Mouse (Mus musculus): ENCODE measurements around the gene Erbb4. TPM values are rescaled to one million over a fixed set of nuclear protein-coding genes. Genes with fewer than 3 reads are reported as not detected.

Gene Erbb4
- polyA plus RNA-seq, 1 experiment from 2014 or later, result not detected

GRCm38 (mm10) chr1:68964127-68964526, 143.7 kb downstream of the Erbb4 start:
- Histone ChIP-seq H3K27ac (no peak overlapping the region), H3K36me3 (ENCODE audit: inconsistent target) (no peaks in the 10 kb centered on the region), H3K79me2 (ENCODE audit: inconsistent target) (no peaks in the 10 kb centered on the region), H3K4me3 (ENCODE audit: inconsistent target) (no peak overlapping the region)

- WGBS (ENCODE audit: missing documents), result 75% methylated on average over 2 of the region's 2 CpGs
- no peak overlapping the region for H3K4me3 ChIP-seq (ENCODE audit: inconsistent target)
Measured at GRCm38 (mm10) chr1:68961365-68962116, 146.3 kb downstream of the Erbb4 start.

GRCm38 (mm10) chr1:68956766-68957533, 150.9 kb downstream of the Erbb4 start:
- Histone ChIP-seq H3K4me3 (ENCODE audit: inconsistent target) (no peak overlapping the region), H3K79me2 (ENCODE audit: inconsistent target) (no peaks in the 10 kb centered on the region), H3K27ac (no peak overlapping the region), H3K36me3 (ENCODE audit: inconsistent target) (no peaks in the 10 kb centered on the region)
- 67% methylated on average over 4 of the region's 4 CpGs for WGBS (ENCODE audit: missing documents)

More at GRCm38 (mm10) chr1:68961365-68962116, 146.3 kb downstream of the Erbb4 start:
- no peaks in the 10 kb centered on the region for H3K79me2 ChIP-seq (ENCODE audit: inconsistent target)
- no peaks in the 10 kb centered on the region for H3K36me3 ChIP-seq (ENCODE audit: inconsistent target)
- H3K27ac ChIP-seq, result no peak overlapping the region

- Histone ChIP-seq H3K79me2 (ENCODE audit: inconsistent target) (no peaks in the 10 kb centered on the region), H3K36me3 (ENCODE audit: inconsistent target) (no peaks in the 10 kb centered on the region), H3K4me3 (ENCODE audit: inconsistent target) (no peak overlapping the region), H3K27ac (no peak overlapping the region)
- WGBS (ENCODE audit: missing documents), result 75% methylated on average over 2 of the region's 2 CpGs
Measured at GRCm38 (mm10) chr1:68955482-68955881, 152.4 kb downstream of the Erbb4 start.

- WGBS (ENCODE audit: missing documents), result 100% methylated on average over 2 of the region's 2 CpGs
- Histone ChIP-seq H3K27ac (no peak overlapping the region), H3K4me3 (ENCODE audit: inconsistent target) (no peak overlapping the region), H3K79me2 (ENCODE audit: inconsistent target) (no peaks in the 10 kb centered on the region), H3K36me3 (ENCODE audit: inconsistent target) (no peaks in the 10 kb centered on the region)
Measured at GRCm38 (mm10) chr1:68943141-68943540, 164.7 kb downstream of the Erbb4 start.

GRCm38 (mm10) chr1:68934804-68935203, 173.1 kb downstream of the Erbb4 start:
- H3K4me3 ChIP-seq (ENCODE audit: inconsistent target), result no peak overlapping the region
- no peaks in the 10 kb centered on the region for H3K36me3 ChIP-seq (ENCODE audit: inconsistent target)
- H3K27ac ChIP-seq, result no peak overlapping the region
- H3K79me2 ChIP-seq (ENCODE audit: inconsistent target), result no peaks in the 10 kb centered on the region

- H3K4me3 ChIP-seq (ENCODE audit: inconsistent target), result no peak overlapping the region
- 72% methylated on average over 3 of the region's 3 CpGs for WGBS (ENCODE audit: missing documents)
- H3K36me3 ChIP-seq (ENCODE audit: inconsistent target), result no peaks in the 10 kb centered on the region
- no peaks in the 10 kb centered on the region for H3K79me2 ChIP-seq (ENCODE audit: inconsistent target)
- no peak overlapping the region for H3K27ac ChIP-seq
Measured at GRCm38 (mm10) chr1:68933330-68934065, 174.4 kb downstream of the Erbb4 start.

- no peak overlapping the region for H3K27ac ChIP-seq
- H3K36me3 ChIP-seq (ENCODE audit: inconsistent target), result no peaks in the 10 kb centered on the region
- WGBS (ENCODE audit: missing documents), result 88% methylated on average over 3 of the region's 3 CpGs
- H3K79me2 ChIP-seq (ENCODE audit: inconsistent target), result no peaks in the 10 kb centered on the region
- H3K4me3 ChIP-seq (ENCODE audit: inconsistent target), result no peak overlapping the region
Measured at GRCm38 (mm10) chr1:68917828-68918227, 190.0 kb downstream of the Erbb4 start.

GRCm38 (mm10) chr1:68892041-68892440, 215.8 kb downstream of the Erbb4 start:
- no peaks in the 10 kb centered on the region for H3K36me3 ChIP-seq (ENCODE audit: inconsistent target)

GRCm38 (mm10) chr1:68886823-68887222, 221.0 kb downstream of the Erbb4 start:
- Histone ChIP-seq H3K79me2 (ENCODE audit: inconsistent target) (no peaks in the 10 kb centered on the region), H3K4me3 (ENCODE audit: inconsistent target) (no peak overlapping the region), H3K36me3 (ENCODE audit: inconsistent target) (no peaks in the 10 kb centered on the region), H3K27ac (no peak overlapping the region)
- WGBS (ENCODE audit: missing documents), result 73% methylated on average over 3 of the region's 3 CpGs

More at GRCm38 (mm10) chr1:68892041-68892440, 215.8 kb downstream of the Erbb4 start:
- WGBS (ENCODE audit: missing documents), result 75% methylated on average over 2 of the region's 2 CpGs
- Histone ChIP-seq H3K79me2 (ENCODE audit: inconsistent target) (no peaks in the 10 kb centered on the region), H3K27ac (no peak overlapping the region), H3K4me3 (ENCODE audit: inconsistent target) (no peak overlapping the region)

GRCm38 (mm10) chr1:68874954-68875353, 232.9 kb downstream of the Erbb4 start:
- Histone ChIP-seq H3K36me3 (ENCODE audit: inconsistent target) (no peaks in the 10 kb centered on the region), H3K4me3 (ENCODE audit: inconsistent target) (no peak overlapping the region), H3K27ac (no peak overlapping the region), H3K79me2 (ENCODE audit: inconsistent target) (no peaks in the 10 kb centered on the region)
- WGBS (ENCODE audit: missing documents), result 91% methylated on average over 8 of the region's 8 CpGs

GRCm38 (mm10) chr1:68873635-68874020, 234.2 kb downstream of the Erbb4 start:
- Histone ChIP-seq H3K79me2 (ENCODE audit: inconsistent target) (no peaks in the 10 kb centered on the region), H3K27ac (no peak overlapping the region), H3K36me3 (ENCODE audit: inconsistent target) (no peaks in the 10 kb centered on the region), H3K4me3 (ENCODE audit: inconsistent target) (no peak overlapping the region)
- WGBS (ENCODE audit: missing documents), result 90% methylated on average over 1 of the region's 1 CpGs

GRCm38 (mm10) chr1:68872976-68873634, 234.8 kb downstream of the Erbb4 start:
- Histone ChIP-seq H3K4me3 (ENCODE audit: inconsistent target) (no peak overlapping the region), H3K79me2 (ENCODE audit: inconsistent target) (no peaks in the 10 kb centered on the region), H3K27ac (no peak overlapping the region), H3K36me3 (ENCODE audit: inconsistent target) (no peaks in the 10 kb centered on the region)
- 77% methylated on average over 2 of the region's 2 CpGs for WGBS (ENCODE audit: missing documents)

- no peaks in the 10 kb centered on the region for H3K36me3 ChIP-seq (ENCODE audit: inconsistent target)
- H3K27ac ChIP-seq, result no peak overlapping the region
- WGBS (ENCODE audit: missing documents), result 95% methylated on average over 2 of the region's 2 CpGs
- H3K4me3 ChIP-seq (ENCODE audit: inconsistent target), result no peak overlapping the region
- H3K79me2 ChIP-seq (ENCODE audit: inconsistent target), result no peaks in the 10 kb centered on the region
Measured at GRCm38 (mm10) chr1:68860341-68860740, 247.5 kb downstream of the Erbb4 start.
